Mouse (Mus musculus): ENCODE measurements around the gene Aldh1a3.

GRCm38 (mm10) chr7:66442501-66443369, 15.4 kb upstream of the Aldh1a3 start:
- TF ChIP-seq CTCF (IDR thresholded peaks at IDR 0.05; ENCODE audit: borderline replicate concordance, control insufficient read depth, extremely low read depth, insufficient read depth, low read length, poor library complexity) (no peak), POLR2A (IDR thresholded peaks at IDR 0.05; ENCODE audit: control insufficient read depth, extremely low read depth, insufficient read depth, low read length, poor library complexity) (no peak)
